Mouse (Mus musculus) liver, embryonic 14.5 days (tissue): ENCODE data around the gene Dusp19.

Experiments used
- CTCF ChIP-seq: IDR thresholded peaks from 2 replicates; pipeline ENCODE4 v1.5.1; 2016; ENCODE audit warnings: antibody characterized with exemption, low read depth, control low read depth
- EP300 ChIP-seq: IDR thresholded peaks from 2 replicates; pipeline ENCODE4 v1.6.1; 2016; ENCODE audit warnings: antibody characterized with exemption, low read depth

DNA sequence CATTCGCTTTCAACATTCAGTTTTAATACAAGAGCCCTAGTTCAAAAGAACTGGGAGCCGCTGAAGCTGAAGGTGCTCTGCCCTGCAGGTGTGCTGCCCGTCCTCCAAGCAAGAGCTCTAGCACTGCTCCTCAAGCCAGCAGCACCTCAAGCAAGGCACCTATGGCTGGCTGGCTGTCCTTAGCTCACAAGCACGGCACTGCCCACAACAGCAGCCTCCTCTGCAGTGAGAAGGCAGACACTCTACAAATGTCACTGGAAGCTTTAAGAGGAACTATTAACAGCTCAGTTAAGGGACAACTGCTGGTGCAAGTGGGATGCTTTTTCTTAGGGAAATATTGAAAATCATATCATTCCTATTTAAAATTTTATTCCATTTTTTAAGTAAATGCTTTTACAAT is 46.2 kb upstream of the Dusp19 start:
- TF ChIP-seq CTCF, result no peak
- no peak for TF ChIP-seq EP300
